15 mouse cellular contexts compared by ENCODE assay signal in genomic region chr12:72301431-72301830, GRCm38 (mm10).
DNase-seq lines count a peak whose midpoint lies in the region; ATAC-seq and TF ChIP-seq lines count a peak whose summit lies in the region.
"Had no signal": no experiment of that assay in that cellular context is flagged by ENCODE, and none has a peak within 500 bp of the region (broad histone marks: within the 10 kb centered on the region; RNA-seq: fewer than 3 reads in every experiment).

No protein-coding gene starts in this region.

- H3K36me3 ChIP-seq in kidney, postnatal 0 days (ENCODE audit: insufficient read depth, low read length) = no peaks in the 10 kb centered on the region
- no peaks in the 10 kb centered on the region for H3K36me3 ChIP-seq in CH12.LX (replicated peaks in 1 of 2; ENCODE audit: control insufficient read depth in 1 of 2, insufficient read depth in 1 of 2, low read length in 1 of 2)
- peaks cover 6% of the 10 kb centered on the region; the same call in 1 of the 2 replicates for H3K36me3 ChIP-seq in hindbrain, postnatal 0 days (ENCODE audit: insufficient read depth, low read length)
- no peaks in the 10 kb centered on the region for H3K36me3 ChIP-seq in forebrain, embryonic 11.5 days (ENCODE audit: control insufficient read depth, insufficient read depth, low read length)
- H3K36me3 ChIP-seq: heart, embryonic 13.5 days; limb, embryonic 13.5 days had no signal

- no peaks in the 10 kb centered on the region for H3K4me1 ChIP-seq in kidney, postnatal 0 days (replicated peaks; ENCODE audit: insufficient read depth, low read length)
- peaks cover 9 to 14% of the 10 kb centered on the region in 2 experiments for H3K4me1 ChIP-seq in CH12.LX (ENCODE audit: control insufficient read depth in 1 of 2, insufficient read depth in 2 of 2)
- H3K4me1 ChIP-seq in hindbrain, postnatal 0 days (ENCODE audit: insufficient read depth, low read length) = peaks cover 24% of the 10 kb centered on the region
- H3K4me1 ChIP-seq in forebrain, embryonic 11.5 days (replicated peaks; ENCODE audit: control insufficient read depth, insufficient read depth, low read length) = peaks cover 5% of the 10 kb centered on the region
- H3K4me1 ChIP-seq: heart, embryonic 13.5 days had no signal

- peak; percentile 31 for DNase-seq in kidney, postnatal 0 days (ENCODE audit: low spot score)
- no peak for DNase-seq in kidney, adult 18-20 months
- DNase-seq in CH12.LX (ENCODE audit: extremely low read depth) (no peak), Patski (ENCODE audit: low read depth, low spot score) (no peak)
- DNase-seq in hindbrain, postnatal 0 days (ENCODE audit: low spot score) = peak; percentile 62
- DNase-seq in B cell, adult 2 months = no peak
- no peak for DNase-seq in cerebellum, adult 8-10 months
- no peak for DNase-seq in forebrain, embryonic 11.5 days (ENCODE audit: low spot score)
- DNase-seq: adrenal gland, adult 2 months; gastrocnemius, postnatal 25 days; layer of hippocampus, postnatal 36 days; thymus, postnatal 36 days had no signal

- TF ChIP-seq EP300 in CH12.LX (IDR thresholded peaks at IDR 0.05; ENCODE audit: low read length) = no peak

- no peak overlapping the region for H3K27ac ChIP-seq in kidney, postnatal 0 days
- H3K27ac ChIP-seq in CH12.LX (ENCODE audit: insufficient read depth, low read depth) = no peak overlapping the region
- H3K27ac ChIP-seq in hindbrain, postnatal 0 days = 0 out of 2 replicates have a peak overlapping the region, but pooled peaks have one; percentile 17
- no peak overlapping the region for H3K27ac ChIP-seq in forebrain, embryonic 11.5 days (ENCODE audit: low read depth, low read length)
- H3K27ac ChIP-seq: heart, embryonic 13.5 days; limb, embryonic 13.5 days; neural tube, embryonic 12.5 days had no signal

- no peaks in the 10 kb centered on the region for H3K27me3 ChIP-seq in kidney, postnatal 0 days (ENCODE audit: insufficient read depth, low read length)
- H3K27me3 ChIP-seq in CH12.LX (replicated peaks) = no peaks in the 10 kb centered on the region
- no peaks in the 10 kb centered on the region for H3K27me3 ChIP-seq in Patski
- no peaks in the 10 kb centered on the region for H3K27me3 ChIP-seq in hindbrain, postnatal 0 days (ENCODE audit: insufficient read depth, low read length)
- no peaks in the 10 kb centered on the region for H3K27me3 ChIP-seq in forebrain, embryonic 11.5 days (ENCODE audit: control insufficient read depth, insufficient read depth, low read length)
- H3K27me3 ChIP-seq: neural tube, embryonic 12.5 days had no signal

- peak; percentile 44 for TF ChIP-seq CTCF in kidney, postnatal 0 days (IDR thresholded peaks at IDR 0.05; ENCODE audit: low read depth)
- peak in 1 of 2 experiments; percentile 58; a peak in 2 of 4 replicates for TF ChIP-seq CTCF in CH12.LX (conservative IDR thresholded peaks at IDR 0.05 in 1 of 2, IDR thresholded peaks at IDR 0.05 in 1 of 2; ENCODE audit: low read depth in 2 of 2, low read length in 2 of 2)
- no peak for TF ChIP-seq CTCF in Patski (IDR thresholded peaks at IDR 0.05)
- TF ChIP-seq CTCF in hindbrain, postnatal 0 days (IDR thresholded peaks at IDR 0.05; ENCODE audit: low read depth) = peak; percentile 46

- no peak for ATAC-seq in kidney, postnatal 0 days (replicated peaks; ENCODE audit: low FRiP score, low read depth)
- ATAC-seq in Patski = peak; percentile 52
- 0 out of 2 replicates have a peak, but pooled peaks have one; percentile 24 for ATAC-seq in hindbrain, postnatal 0 days
- ATAC-seq in forebrain, embryonic 11.5 days (replicated peaks; ENCODE audit: low FRiP score) = no peak

- dilution Hi-C loops in CH12.LX (cut with MboI; ENCODE audit: extremely low pct_ligation_motif_present, extremely low pct_unique_long_range_greater_than_20kb, low sequenced_read_pairs) = no loop called here

- WGBS in kidney, postnatal 0 days = 25% methylated on average over 8 of the region's 8 CpGs
- 35% methylated on average over 8 of the region's 8 CpGs for WGBS in hindbrain, postnatal 0 days
- 38% methylated on average over 8 of the region's 8 CpGs for WGBS in forebrain, embryonic 11.5 days

- H3K4me3 ChIP-seq in kidney, postnatal 0 days (replicated peaks; ENCODE audit: low read depth, low read length) = no peak overlapping the region
- H3K4me3 ChIP-seq in CH12.LX (replicated peaks in 1 of 3; ENCODE audit: low read depth in 2 of 3, low read length in 2 of 3, poor library complexity in 1 of 3) = no peak overlapping the region
- no peak overlapping the region for H3K4me3 ChIP-seq in hindbrain, postnatal 0 days (ENCODE audit: low read length)
- no peak overlapping the region for H3K4me3 ChIP-seq in forebrain, embryonic 11.5 days (ENCODE audit: low read depth, low read length)
- H3K4me3 ChIP-seq: heart, embryonic 13.5 days; limb, embryonic 13.5 days; neural tube, embryonic 12.5 days had no signal

- no peak overlapping the region for H3K9ac ChIP-seq in kidney, postnatal 0 days (ENCODE audit: low read depth, low read length)
- no peak overlapping the region for H3K9ac ChIP-seq in CH12.LX (ENCODE audit: insufficient read depth, low read depth)
- no peak overlapping the region for H3K9ac ChIP-seq in hindbrain, postnatal 0 days (replicated peaks; ENCODE audit: low read length)
- no peak overlapping the region for H3K9ac ChIP-seq in forebrain, embryonic 11.5 days (ENCODE audit: low read length)
- H3K9ac ChIP-seq: heart, embryonic 13.5 days; limb, embryonic 13.5 days; neural tube, embryonic 12.5 days had no signal

- in situ Hi-C loops in CH12.LX (cut with MboI; ENCODE audit: low pct_ligation_motif_present, low pct_unique_long_range_greater_than_20kb, low sequenced_read_pairs) = no loop called here
- in situ Hi-C loops in Patski (cut with MboI; ENCODE audit: low pct_unique_long_range_greater_than_20kb) = no loop called here

- H3K4me2 ChIP-seq in kidney, postnatal 0 days (ENCODE audit: low read length) = no peak overlapping the region
- H3K4me2 ChIP-seq in CH12.LX (ENCODE audit: insufficient read depth, low read depth, poor library complexity, severe bottlenecking) = no peak overlapping the region
- no peak overlapping the region for H3K4me2 ChIP-seq in hindbrain, postnatal 0 days (ENCODE audit: low read depth, low read length)
- no peak overlapping the region for H3K4me2 ChIP-seq in forebrain, embryonic 11.5 days (ENCODE audit: low read depth, low read length, severe bottlenecking)
- H3K4me2 ChIP-seq: heart, embryonic 13.5 days; limb, embryonic 13.5 days; neural tube, embryonic 12.5 days had no signal

- no peak for TF ChIP-seq POLR2A in CH12.LX (IDR thresholded peaks at IDR 0.05; ENCODE audit: low read depth, low read length)

- H3K79me2 ChIP-seq in CH12.LX (replicated peaks; ENCODE audit: control insufficient read depth, extremely low read depth, insufficient read depth, poor library complexity, severe bottlenecking) = no peaks in the 10 kb centered on the region

- TF ChIP-seq RAD21 in CH12.LX (IDR thresholded peaks at IDR 0.05; ENCODE audit: low read depth, low read length) = peak; percentile 45

- H3K9me3 ChIP-seq in kidney, postnatal 0 days (replicated peaks; ENCODE audit: low read length) = no peaks in the 10 kb centered on the region
- no peaks in the 10 kb centered on the region for H3K9me3 ChIP-seq in CH12.LX (replicated peaks; ENCODE audit: low read length)
- no peaks in the 10 kb centered on the region for H3K9me3 ChIP-seq in hindbrain, postnatal 0 days (ENCODE audit: low read length)
- H3K9me3 ChIP-seq in forebrain, embryonic 11.5 days (ENCODE audit: control insufficient read depth, low read length) = no peaks in the 10 kb centered on the region
- H3K9me3 ChIP-seq: heart, embryonic 13.5 days; neural tube, embryonic 12.5 days had no signal

- POLR2A ChIA-PET in Patski (lab: Charles Lee) = no interaction called here

- CTCF ChIA-PET in Patski (lab: Charles Lee) = interaction anchor here (1.0 to 1.5 kb wide), 4 partner anchors 9 to 160 kb away, joined by 3 to 6 read pairs (median 3); no protein-coding TSS in a partner anchor

TF ChIP-seq in CH12.LX, 34 proteins besides CTCF, POLR2A, EP300 and RAD21:
- TF ChIP-seq HCFC1 (IDR thresholded peaks at IDR 0.05; ENCODE audit: low read depth, low read length) (no peak), MXI1 (IDR thresholded peaks at IDR 0.05; ENCODE audit: low read depth, low read length) (no peak), MAX (IDR thresholded peaks at IDR 0.05; ENCODE audit: low read length) (no peak), SMC3 (IDR thresholded peaks at IDR 0.05; ENCODE audit: low read depth, low read length) (peak; percentile 47)

Comparison
In these comparisons a context has a peak if more than half of its experiments do, and no peak if none do; other contexts are left out.
1. DNase-seq: peak in kidney, postnatal 0 days (single experiment) and hindbrain, postnatal 0 days (single experiment); none in kidney, adult 18-20 months (single experiment), CH12.LX (single experiment), Patski (single experiment), B cell, adult 2 months (0 of 2), cerebellum, adult 8-10 months (single experiment) and forebrain, embryonic 11.5 days (single experiment).
2. ATAC-seq: peak in Patski (single experiment) and hindbrain, postnatal 0 days (single experiment); none in kidney, postnatal 0 days (single experiment) and forebrain, embryonic 11.5 days (single experiment).